Mouse (Mus musculus) heart, embryonic 15.5 days (tissue): ENCODE measurements around the gene Tiam1. TPM values are rescaled to one million over a fixed set of nuclear protein-coding genes. Genes with fewer than 3 reads are reported as not detected.
A peak's percentile ranks its signal among the peaks of the same experiment; 100 is the strongest.
"Not testable (repeated sequence)": the region's sequence is repeated elsewhere in the genome, so short reads cannot be mapped to it uniquely, and the experiment has no call there.

ENCODE experiments used
- ATAC-seq: fragments of 200-750 bp; cut with Nextera tagmentation; replicated peaks from 2 replicates; pipeline ENCODE4 v1.8.0; 2017; ENCODE audit warnings: low read depth, moderate TSS enrichment; ENCODE audit not compliant: insufficient number of reproducible peaks, insufficient read depth, low FRiP score
- H3K27ac ChIP-seq: fragments of 300-500 bp; sonication (generic); 2 replicates; pipeline ENCODE4 v1.5.1; 2015; ENCODE audit warnings: mild to moderate bottlenecking, inconsistent platforms
- H3K27me3 ChIP-seq: fragments of 300-500 bp; sonication (generic); 2 replicates; pipeline ENCODE4 v1.6.1; 2015; ENCODE audit warnings: inconsistent platforms
- H3K36me3 ChIP-seq: fragments of 300-500 bp; sonication (generic); 2 replicates; pipeline ENCODE4 v1.6.1; 2015; ENCODE audit warnings: mild to moderate bottlenecking, inconsistent platforms
- H3K4me1 ChIP-seq: fragments of 300-500 bp; sonication (generic); replicated peaks from 2 replicates; pipeline ENCODE4 v1.6.1; 2015; ENCODE audit warnings: inconsistent platforms
- H3K4me2 ChIP-seq: fragments of 300-500 bp; sonication (generic); 2 replicates; pipeline ENCODE4 v1.6.1; 2015; ENCODE audit warnings: inconsistent platforms, mild to moderate bottlenecking, moderate library complexity
- H3K4me3 ChIP-seq: fragments of 300-500 bp; sonication (generic); 2 replicates; pipeline ENCODE4 v1.5.1; 2015; ENCODE audit warnings: mild to moderate bottlenecking, inconsistent platforms
- H3K9ac ChIP-seq: fragments of 300-500 bp; sonication (generic); 2 replicates; pipeline ENCODE4 v1.6.1; 2015; ENCODE audit warnings: mild to moderate bottlenecking, inconsistent platforms
- H3K9me3 ChIP-seq: fragments of 300-500 bp; sonication (generic); replicated peaks from 2 replicates; pipeline ENCODE4 v1.6.1; 2016; ENCODE audit warnings: inconsistent platforms
- WGBS: fragments of 180-500 bp; shearing (Covaris S2); methylation state at CpG from one replicate; pipeline ENCODE4 v1.1.7; 2015; ENCODE audit warnings: mixed read lengths; 5-methylcytosine and 5-hydroxymethylcytosine counted together
- polyA plus RNA-seq: library from polyadenylated mRNA; unstranded; fragments of >200 nt; fragmentation: Nextera tagmentation; extraction: Ambion mirVana; gene quantifications from 2 replicates; pipeline ENCODE4 v1.2.1, GENCODE M21; 2015

Gene Tiam1
- polyA plus RNA-seq, 1 experiment from 2014 or later = 7.6 TPM

GRCm38 (mm10) chr16:90085580-90085979 is 58.0 kb downstream of the Tiam1 start:
- no peak for ATAC-seq
- H3K27ac ChIP-seq = no peak overlapping the region
- no peaks in the 10 kb centered on the region for H3K36me3 ChIP-seq
- H3K4me3 ChIP-seq = no peak overlapping the region
- WGBS = 82% methylated on average over 14 of the region's 14 CpGs
- H3K9me3 ChIP-seq = no peaks in the 10 kb centered on the region
- H3K9ac ChIP-seq = no peak overlapping the region
- no peak overlapping the region for H3K4me2 ChIP-seq
- H3K27me3 ChIP-seq = no peaks in the 10 kb centered on the region
- no peaks in the 10 kb centered on the region for H3K4me1 ChIP-seq

- no peak overlapping the region for H3K4me3 ChIP-seq
- no peak for ATAC-seq
- 82% methylated on average over 1 of the region's 1 CpGs for WGBS
- H3K36me3 ChIP-seq = no peaks in the 10 kb centered on the region
- no peaks in the 10 kb centered on the region for H3K9me3 ChIP-seq
- H3K4me1 ChIP-seq = no peaks in the 10 kb centered on the region
- H3K9ac ChIP-seq = no peak overlapping the region
- H3K27ac ChIP-seq = no peak overlapping the region
- H3K4me2 ChIP-seq = no peak overlapping the region
- H3K27me3 ChIP-seq = no peaks in the 10 kb centered on the region
Observed at GRCm38 (mm10) chr16:90081125-90081524, 62.4 kb downstream of the Tiam1 start.

DNA sequence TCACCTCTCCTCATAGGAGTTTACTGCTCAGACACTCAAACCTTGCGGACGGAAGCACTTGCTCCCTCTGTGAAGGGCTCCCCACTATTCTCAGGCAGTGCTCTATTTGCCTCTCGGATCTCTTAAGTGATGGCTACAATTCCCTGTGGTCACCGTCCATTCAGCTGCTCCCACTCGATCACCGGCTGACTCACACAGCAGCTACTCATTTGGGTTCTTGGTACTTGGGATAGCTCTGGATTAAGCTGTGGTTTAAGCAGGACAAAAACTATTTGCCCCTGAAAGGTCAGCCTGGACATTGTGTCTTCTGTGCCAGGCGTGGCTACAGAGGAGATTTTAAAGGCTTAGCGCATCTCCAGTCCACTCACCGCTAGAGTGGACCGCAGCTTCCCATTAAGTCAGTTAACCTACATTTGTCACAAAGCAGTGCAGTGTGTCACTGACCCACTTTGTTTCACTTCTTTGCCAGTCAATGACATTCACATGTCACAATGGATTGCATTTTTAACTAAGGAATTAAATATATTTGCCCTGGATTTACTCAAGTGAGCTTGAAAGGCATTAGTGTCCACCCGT is 64.7 kb downstream of the Tiam1 start:
- 81% methylated on average over 11 of the region's 11 CpGs for WGBS
- Histone ChIP-seq H3K27ac (no peak overlapping the region), H3K4me1 (no peaks in the 10 kb centered on the region), H3K9ac (no peak overlapping the region), H3K9me3 (no peaks in the 10 kb centered on the region), H3K27me3 (no peaks in the 10 kb centered on the region), H3K36me3 (no peaks in the 10 kb centered on the region), H3K4me2 (no peak overlapping the region), H3K4me3 (no peak overlapping the region)
- ATAC-seq = no peak

DNA sequence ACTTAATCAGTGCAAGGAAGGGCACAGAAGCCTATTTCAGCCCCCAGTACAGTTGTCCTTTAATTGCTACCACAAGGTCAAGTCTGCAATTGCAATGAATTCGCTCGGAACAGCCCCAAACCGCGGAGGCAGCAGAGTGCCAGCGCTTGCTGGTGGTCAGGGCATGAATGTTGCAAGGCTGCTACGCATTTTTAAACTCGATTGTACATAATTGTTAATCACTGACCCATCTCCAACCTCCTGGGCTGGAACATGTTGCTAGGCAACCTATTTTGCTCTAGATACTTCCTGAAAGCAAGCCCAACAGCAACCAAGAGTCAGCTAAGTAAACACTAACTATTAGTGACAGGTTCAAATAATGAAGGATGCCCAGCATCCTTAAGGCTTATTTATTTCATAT is 70.1 kb downstream of the Tiam1 start:
- Histone ChIP-seq H3K9me3 (no peaks in the 10 kb centered on the region), H3K4me3 (no peak overlapping the region), H3K27ac (0 out of 2 replicates have a peak overlapping the region, but pooled peaks have one; percentile 16), H3K4me1 (peaks cover 18% of the 10 kb centered on the region), H3K27me3 (no peaks in the 10 kb centered on the region), H3K9ac (no peak overlapping the region), H3K4me2 (peak overlapping the region; percentile 49; the same call in 1 of the 2 replicates), H3K36me3 (no peaks in the 10 kb centered on the region)
- WGBS = 59% methylated on average over 7 of the region's 7 CpGs
- ATAC-seq = no peak

DNA sequence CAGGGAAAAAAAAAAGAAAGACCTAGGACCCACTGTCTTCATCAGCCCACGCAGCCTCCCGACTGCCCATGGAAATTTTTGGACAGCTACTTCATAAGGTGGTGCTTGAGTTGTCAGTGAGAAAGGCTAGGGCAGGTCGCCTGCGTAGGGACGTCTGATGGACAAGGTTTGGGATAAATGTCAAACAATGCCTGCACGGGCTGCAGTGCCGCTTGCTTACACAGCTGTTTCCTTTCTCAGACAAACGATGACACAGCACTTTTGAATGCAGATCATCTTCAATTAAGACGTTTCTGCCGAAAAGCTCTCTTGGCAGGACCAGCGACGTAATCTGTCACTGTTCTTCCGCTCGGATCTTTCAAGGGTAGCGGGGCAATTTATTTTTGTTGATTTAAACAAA is 70.9 kb downstream of the Tiam1 start:
- 20% methylated on average over 15 of the region's 15 CpGs for WGBS
- H3K4me3 ChIP-seq = peak overlapping the region; percentile 14

DNA sequence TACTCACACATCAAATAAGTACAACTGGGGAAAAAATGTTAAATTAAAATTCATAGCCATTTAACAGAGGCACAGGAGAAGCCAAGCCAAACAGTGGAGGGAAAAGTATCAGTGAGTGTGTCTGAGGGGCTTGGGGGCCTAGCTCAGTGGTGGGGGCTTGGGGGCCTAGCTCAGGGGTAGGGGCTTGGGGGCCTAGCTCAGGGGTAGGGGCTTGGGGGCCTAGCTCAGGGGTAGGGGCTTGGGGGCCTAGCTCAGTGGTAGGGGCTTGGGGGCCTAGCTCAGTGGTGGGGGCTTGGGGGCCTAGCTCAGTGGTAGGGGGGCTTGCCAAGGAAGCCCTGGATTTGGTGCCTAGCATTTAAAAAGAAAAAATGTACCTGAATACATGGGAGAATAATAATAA is 72.4 kb downstream of the Tiam1 start:
- peaks cover 18% of the 10 kb centered on the region for H3K4me1 ChIP-seq
- not testable (repeated sequence) for H3K27me3 ChIP-seq, H3K27ac ChIP-seq, H3K4me3 ChIP-seq, H3K9ac ChIP-seq, H3K36me3 ChIP-seq, H3K9me3 ChIP-seq, H3K4me2 ChIP-seq
- peak; percentile 75; the same call in 1 of the 2 replicates for ATAC-seq

More for the DNA sequence above, 70.9 kb downstream of the Tiam1 start:
- no peaks in the 10 kb centered on the region for H3K36me3 ChIP-seq
- H3K27ac ChIP-seq = 0 out of 2 replicates have a peak overlapping the region, but pooled peaks have one; percentile 16
- ATAC-seq = no peak
- no peaks in the 10 kb centered on the region for H3K27me3 ChIP-seq
- peaks cover 18% of the 10 kb centered on the region for H3K4me1 ChIP-seq
- H3K9me3 ChIP-seq = no peaks in the 10 kb centered on the region
- H3K4me2 ChIP-seq = peak overlapping the region; percentile 49
- H3K9ac ChIP-seq = no peak overlapping the region

DNA sequence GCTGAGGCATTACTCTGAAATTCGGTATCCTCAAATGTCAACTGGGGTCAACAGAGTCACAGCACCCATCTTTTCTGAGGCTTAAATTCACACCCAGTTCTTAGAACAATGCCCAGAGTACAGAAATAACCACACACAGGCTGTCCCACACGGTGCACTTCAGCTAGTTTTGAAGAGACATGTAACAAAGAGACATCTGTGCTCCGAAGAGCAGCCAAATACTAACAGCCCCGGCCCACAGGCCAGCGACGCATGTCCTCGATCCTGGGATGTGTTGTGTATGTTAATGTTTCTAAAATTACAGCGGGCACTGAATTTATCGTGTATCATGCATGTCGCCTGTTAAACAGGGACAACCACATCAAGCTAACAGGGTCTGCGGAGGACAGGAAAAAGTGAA is 73.5 kb downstream of the Tiam1 start:
- Histone ChIP-seq H3K4me3 (no peak overlapping the region), H3K9me3 (no peaks in the 10 kb centered on the region), H3K9ac (no peak overlapping the region), H3K4me1 (peaks cover 18% of the 10 kb centered on the region), H3K36me3 (no peaks in the 10 kb centered on the region), H3K27ac (no peak overlapping the region), H3K4me2 (no peak overlapping the region), H3K27me3 (no peaks in the 10 kb centered on the region)
- ATAC-seq = no peak
- WGBS = 84% methylated on average over 11 of the region's 11 CpGs

DNA sequence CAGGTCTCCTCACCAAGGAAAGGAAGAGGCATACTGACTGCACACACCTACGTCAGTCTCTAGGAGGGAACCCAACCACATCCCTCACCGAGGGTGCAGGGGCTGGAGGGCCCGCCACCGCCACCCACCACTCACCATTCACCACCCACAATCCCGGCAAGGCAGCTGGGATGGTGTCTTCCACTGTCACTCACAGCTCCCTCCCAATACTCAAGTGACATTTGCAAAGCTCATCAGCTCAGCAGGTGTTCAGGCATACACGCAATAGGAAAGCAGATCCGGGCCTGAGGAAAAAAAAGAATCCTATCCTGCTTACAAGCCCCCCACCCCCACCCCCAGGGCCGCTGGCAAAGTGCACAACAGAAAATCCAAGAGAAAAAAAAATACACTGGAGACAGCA is 74.4 kb downstream of the Tiam1 start:
- Histone ChIP-seq H3K9ac (no peak overlapping the region), H3K4me3 (no peak overlapping the region), H3K36me3 (no peaks in the 10 kb centered on the region), H3K27ac (no peak overlapping the region), H3K4me1 (peaks cover 18% of the 10 kb centered on the region), H3K9me3 (no peaks in the 10 kb centered on the region), H3K27me3 (no peaks in the 10 kb centered on the region), H3K4me2 (no peak overlapping the region)
- 63% methylated on average over 8 of the region's 8 CpGs for WGBS
- no peak for ATAC-seq

DNA sequence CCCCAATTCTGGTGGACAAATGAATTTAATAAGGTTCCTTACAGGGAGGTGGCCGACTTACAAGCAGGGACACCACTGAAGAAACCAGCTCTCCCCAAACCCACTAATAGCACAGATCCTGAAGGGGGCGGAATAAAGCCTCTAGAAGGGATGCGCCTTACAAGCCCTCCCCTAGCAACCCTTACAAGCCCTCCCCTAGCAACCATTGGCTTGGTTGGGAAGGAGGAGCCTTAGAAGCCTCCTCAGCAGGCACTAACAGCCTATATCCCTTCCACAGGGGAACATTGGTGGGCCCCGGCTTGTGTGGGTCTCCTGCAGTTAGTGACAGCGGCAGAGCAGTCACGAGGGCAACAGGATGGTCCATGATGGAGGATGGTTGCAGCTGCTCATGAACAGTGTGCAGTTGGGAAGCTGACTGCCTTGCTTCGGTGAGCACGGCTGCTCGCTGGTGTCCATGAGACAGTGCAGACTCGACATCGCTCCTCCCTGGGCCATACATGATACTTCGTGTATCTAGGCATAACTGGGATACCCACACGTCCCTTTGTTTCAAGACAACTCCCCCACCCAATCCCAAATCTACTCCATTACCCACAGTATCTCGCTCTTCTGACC is 90.6 kb downstream of the Tiam1 start:
- Histone ChIP-seq H3K4me3 (no peak overlapping the region), H3K9me3 (no peaks in the 10 kb centered on the region), H3K9ac (no peak overlapping the region), H3K36me3 (no peaks in the 10 kb centered on the region), H3K27me3 (no peaks in the 10 kb centered on the region), H3K27ac (no peak overlapping the region), H3K4me2 (no peak overlapping the region), H3K4me1 (no peaks in the 10 kb centered on the region)
- WGBS = 75% methylated on average over 14 of the region's 14 CpGs
- ATAC-seq = no peak; the same call in 1 of the 2 replicates

DNA sequence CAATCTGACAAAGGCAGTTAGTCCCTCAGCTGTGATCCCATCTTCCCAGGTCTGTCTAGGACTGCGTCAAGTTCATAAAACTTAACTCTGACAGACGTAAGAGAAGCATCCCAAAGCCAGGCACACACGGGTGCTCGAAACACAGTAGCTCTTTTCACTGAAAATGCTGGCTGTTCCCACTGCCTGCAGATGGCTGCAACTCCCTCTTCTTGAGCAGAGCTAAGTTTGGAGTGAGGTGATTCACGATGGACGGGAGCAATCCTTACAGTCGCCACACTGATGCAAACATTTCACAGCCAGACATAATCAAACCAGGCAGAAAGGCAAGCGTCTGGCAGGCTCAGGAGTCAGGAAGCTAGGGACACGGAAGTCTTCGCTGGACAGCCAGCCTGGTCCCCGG is 91.2 kb downstream of the Tiam1 start:
- Histone ChIP-seq H3K4me2 (no peak overlapping the region), H3K4me1 (no peaks in the 10 kb centered on the region), H3K4me3 (no peak overlapping the region), H3K9ac (no peak overlapping the region), H3K27me3 (no peaks in the 10 kb centered on the region), H3K27ac (no peak overlapping the region), H3K36me3 (no peaks in the 10 kb centered on the region), H3K9me3 (no peaks in the 10 kb centered on the region)
- no peak for ATAC-seq
- WGBS = 52% methylated on average over 11 of the region's 11 CpGs

- Histone ChIP-seq H3K4me1 (no peaks in the 10 kb centered on the region), H3K4me3 (no peak overlapping the region), H3K9me3 (no peaks in the 10 kb centered on the region), H3K4me2 (no peak overlapping the region), H3K9ac (no peak overlapping the region), H3K27me3 (no peaks in the 10 kb centered on the region), H3K36me3 (no peaks in the 10 kb centered on the region), H3K27ac (no peak overlapping the region)
- WGBS = 78% methylated on average over 7 of the region's 7 CpGs
- no peak for ATAC-seq
Observed at GRCm38 (mm10) chr16:90051051-90051450, 92.5 kb downstream of the Tiam1 start.

DNA sequence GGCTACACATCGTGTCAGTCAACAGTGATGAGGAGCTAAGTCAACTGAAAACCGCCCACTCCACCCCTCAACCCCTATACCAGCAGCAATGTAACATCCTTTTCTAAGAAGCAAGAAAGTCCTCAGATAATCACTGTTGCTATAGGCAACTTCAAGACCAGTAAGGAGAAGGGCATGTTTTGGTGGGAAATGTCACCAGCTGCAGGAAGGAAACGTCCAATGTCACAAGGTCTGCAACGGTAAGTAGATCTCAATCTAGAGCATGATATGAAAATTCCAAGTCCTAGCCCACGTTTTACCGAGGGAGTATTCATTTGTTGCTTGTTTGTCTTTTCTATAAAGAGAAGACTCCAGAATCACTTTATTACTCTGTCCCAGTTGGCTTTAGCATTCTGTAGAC is 95.7 kb downstream of the Tiam1 start:
- 75% methylated on average over 6 of the region's 6 CpGs for WGBS
- H3K27ac ChIP-seq = no peak overlapping the region
- no peak overlapping the region for H3K4me2 ChIP-seq
- no peak for ATAC-seq
- no peaks in the 10 kb centered on the region for H3K36me3 ChIP-seq
- H3K4me3 ChIP-seq = no peak overlapping the region
- no peak overlapping the region for H3K9ac ChIP-seq
- no peaks in the 10 kb centered on the region for H3K27me3 ChIP-seq
- no peaks in the 10 kb centered on the region for H3K4me1 ChIP-seq
- H3K9me3 ChIP-seq = no peaks in the 10 kb centered on the region
